Mouse (Mus musculus) heart, embryonic 15.5 days (tissue): Measurements from ENCODE around the gene Rpl28. TPM values are rescaled to one million over a fixed set of nuclear protein-coding genes. Genes with fewer than 3 reads are reported as not detected.
A peak's percentile ranks its signal among the peaks of the same experiment; 100 is the strongest.
"Not testable (repeated sequence)": the region's sequence is repeated elsewhere in the genome, so short reads cannot be mapped to it uniquely, and the experiment has no call there.

Experiments used
- ATAC-seq: fragments of 200-750 bp; cut with Nextera tagmentation; replicated peaks from 2 replicates; pipeline ENCODE4 v1.8.0; 2017; ENCODE audit warnings: low read depth, moderate TSS enrichment; ENCODE audit not compliant: insufficient number of reproducible peaks, insufficient read depth, low FRiP score
- H3K27ac ChIP-seq: fragments of 300-500 bp; sonication (generic); 2 replicates; pipeline ENCODE4 v1.5.1; 2015; ENCODE audit warnings: mild to moderate bottlenecking, inconsistent platforms
- H3K27me3 ChIP-seq: fragments of 300-500 bp; sonication (generic); 2 replicates; pipeline ENCODE4 v1.6.1; 2015; ENCODE audit warnings: inconsistent platforms
- H3K36me3 ChIP-seq: fragments of 300-500 bp; sonication (generic); 2 replicates; pipeline ENCODE4 v1.6.1; 2015; ENCODE audit warnings: mild to moderate bottlenecking, inconsistent platforms
- H3K4me1 ChIP-seq: fragments of 300-500 bp; sonication (generic); replicated peaks from 2 replicates; pipeline ENCODE4 v1.6.1; 2015; ENCODE audit warnings: inconsistent platforms
- H3K4me2 ChIP-seq: fragments of 300-500 bp; sonication (generic); 2 replicates; pipeline ENCODE4 v1.6.1; 2015; ENCODE audit warnings: inconsistent platforms, mild to moderate bottlenecking, moderate library complexity
- H3K4me3 ChIP-seq: fragments of 300-500 bp; sonication (generic); 2 replicates; pipeline ENCODE4 v1.5.1; 2015; ENCODE audit warnings: mild to moderate bottlenecking, inconsistent platforms
- H3K9ac ChIP-seq: fragments of 300-500 bp; sonication (generic); 2 replicates; pipeline ENCODE4 v1.6.1; 2015; ENCODE audit warnings: mild to moderate bottlenecking, inconsistent platforms
- H3K9me3 ChIP-seq: fragments of 300-500 bp; sonication (generic); replicated peaks from 2 replicates; pipeline ENCODE4 v1.6.1; 2016; ENCODE audit warnings: inconsistent platforms
- WGBS: fragments of 180-500 bp; shearing (Covaris S2); methylation state at CpG from one replicate; pipeline ENCODE4 v1.1.7; 2015; ENCODE audit warnings: mixed read lengths; 5-methylcytosine and 5-hydroxymethylcytosine counted together
- polyA plus RNA-seq: library from polyadenylated mRNA; unstranded; fragments of >200 nt; fragmentation: Nextera tagmentation; extraction: Ambion mirVana; gene quantifications from 2 replicates; pipeline ENCODE4 v1.2.1, GENCODE M21; 2015

The Rpl28 gene
- polyA plus RNA-seq, 1 experiment from 2014 or later, result 209 TPM

- Histone ChIP-seq H3K4me1 (peaks cover 22% of the 10 kb centered on the region), H3K36me3 (peaks cover 6% of the 10 kb centered on the region), H3K4me2 (peak within 1 kb of the TSS; percentile 94), H3K9me3 (no peaks in the 10 kb centered on the region), H3K4me3 (peak within 1 kb of the TSS; percentile 63), H3K27me3 (no peaks in the 10 kb centered on the region), H3K27ac (peak within 1 kb of the TSS; percentile 57), H3K9ac (peak within 1 kb of the TSS; percentile 78)
- WGBS, result 8% methylated on average over 40 of the region's 40 CpGs
- ATAC-seq, result no peak
Observed at GRCm38 (mm10) chr7:4789436-4789935, 3.2 kb upstream of the Rpl28 start, which contains the start of gene Tmem238. Tmem238 (minus strand) TSS chr7:4789656.

- peak overlapping the region; percentile 72 for H3K4me2 ChIP-seq
- H3K4me1 ChIP-seq, result peaks cover 23% of the 10 kb centered on the region
- peak overlapping the region; percentile 95 for H3K4me3 ChIP-seq
- H3K27me3 ChIP-seq, H3K9me3 ChIP-seq, ATAC-seq: not testable (repeated sequence)
- peaks cover 40% of the 10 kb centered on the region for H3K36me3 ChIP-seq
- under 1% methylated on average over 31 of the region's 31 CpGs for WGBS
- peak overlapping the region; percentile 97 for H3K27ac ChIP-seq
- H3K9ac ChIP-seq, result peak overlapping the region; percentile 95
Observed at GRCm38 (mm10) chr7:4793248-4793647, 574 bp downstream of the Rpl28 start.

DNA sequence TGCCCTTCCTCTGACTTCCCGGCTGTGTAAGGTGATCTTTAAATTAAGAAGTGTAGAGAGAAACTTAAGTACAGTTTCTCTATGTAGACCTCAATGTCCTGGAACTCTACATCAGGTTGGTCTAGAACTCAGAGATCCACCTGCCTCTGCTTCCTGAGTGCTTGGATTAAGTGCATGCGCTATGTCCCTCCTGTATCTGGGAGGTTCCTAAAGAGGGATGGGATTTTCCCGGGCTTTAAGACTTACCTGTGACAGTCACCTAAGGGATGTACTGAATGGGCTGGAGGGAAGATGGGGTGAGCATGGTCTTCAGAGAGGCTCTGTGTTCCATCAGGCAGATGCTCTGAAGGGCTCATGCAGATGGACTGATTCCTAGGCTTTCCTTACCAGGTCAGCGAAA, 1.0 kb downstream of the Rpl28 start:
- ATAC-seq, result no peak
- Histone ChIP-seq H3K4me3 (peak overlapping the region; percentile 95), H3K9me3 (no peaks in the 10 kb centered on the region), H3K9ac (peak overlapping the region; percentile 95), H3K27ac (peak overlapping the region; percentile 97; the same call in 1 of the 2 replicates), H3K4me2 (peak overlapping the region; percentile 72), H3K36me3 (peaks cover 40% of the 10 kb centered on the region), H3K4me1 (peaks cover 19% of the 10 kb centered on the region), H3K27me3 (no peaks in the 10 kb centered on the region)
- WGBS, result 32% methylated on average over 4 of the region's 4 CpGs

GRCm38 (mm10) chr7:4794631-4795168, 2.0 kb downstream of the Rpl28 start:
- peaks cover 40% of the 10 kb centered on the region for H3K36me3 ChIP-seq
- no peaks in the 10 kb centered on the region for H3K9me3 ChIP-seq
- WGBS, result 75% methylated on average over 3 of the region's 3 CpGs
- H3K4me2 ChIP-seq, result no peak overlapping the region
- no peaks in the 10 kb centered on the region for H3K27me3 ChIP-seq
- H3K4me3 ChIP-seq, result peak overlapping the region; percentile 95; the same call in 1 of the 2 replicates
- no peak for ATAC-seq
- no peak overlapping the region for H3K27ac ChIP-seq
- no peak overlapping the region for H3K9ac ChIP-seq
- peaks cover 10% of the 10 kb centered on the region for H3K4me1 ChIP-seq

DNA sequence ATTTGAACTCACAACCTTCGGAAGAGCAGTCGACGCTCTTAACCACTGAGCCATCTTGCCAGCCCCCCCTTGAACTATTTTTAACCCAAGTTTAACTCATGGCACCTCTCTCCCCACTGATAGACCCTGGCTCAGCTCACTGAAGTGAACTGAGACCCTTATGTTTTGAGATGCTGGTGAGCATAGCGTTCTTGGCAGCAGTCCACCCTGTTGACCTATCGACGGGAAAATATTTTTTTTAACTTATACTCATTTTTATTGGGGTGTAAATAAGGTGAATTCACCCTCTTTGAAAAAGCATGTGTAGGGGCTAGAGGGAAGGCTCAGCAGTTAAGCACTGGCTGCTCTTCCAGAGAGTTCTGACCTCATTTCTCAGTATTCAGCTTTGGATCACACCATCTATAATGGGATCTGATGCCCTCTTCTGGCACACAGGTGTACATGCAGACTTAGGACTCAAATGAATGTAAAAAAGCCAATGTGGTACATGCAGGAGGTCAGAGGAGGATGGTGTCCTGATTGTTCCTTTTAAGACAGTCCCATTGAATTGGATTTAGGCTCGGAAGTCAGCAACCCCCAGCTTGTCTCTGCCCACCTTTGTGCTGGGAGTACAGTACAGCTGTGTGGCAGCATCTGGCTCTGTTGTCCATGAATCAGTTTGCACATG, 3.2 kb downstream of the Rpl28 start:
- Histone ChIP-seq H3K4me1 (peaks cover 10% of the 10 kb centered on the region), H3K27ac (no peak overlapping the region), H3K4me3 (no peak overlapping the region), H3K36me3 (peaks cover 40% of the 10 kb centered on the region), H3K9me3 (no peaks in the 10 kb centered on the region), H3K9ac (no peak overlapping the region), H3K4me2 (no peak overlapping the region), H3K27me3 (no peaks in the 10 kb centered on the region)
- ATAC-seq, result no peak
- 68% methylated on average over 7 of the region's 7 CpGs for WGBS

DNA sequence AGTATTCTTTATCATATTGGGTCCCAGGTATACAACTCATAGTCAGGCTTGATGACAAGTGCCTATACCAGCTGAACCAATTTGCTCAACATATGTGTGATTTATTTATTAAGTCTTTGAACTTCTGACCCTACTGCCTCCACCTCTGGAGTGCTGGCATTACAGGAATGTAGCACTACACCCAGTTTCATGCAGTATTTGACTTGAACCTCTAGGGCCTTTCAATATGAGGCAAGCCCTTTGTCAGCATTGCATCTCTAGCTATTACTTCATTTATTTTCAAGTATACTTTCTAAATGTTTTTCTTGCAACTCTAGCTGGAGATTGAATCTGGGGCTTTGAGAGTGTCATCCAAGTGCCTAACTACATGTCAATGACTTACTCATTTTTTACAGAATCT, 9.6 kb downstream of the Rpl28 start:
- ATAC-seq, result no peak
- H3K27me3 ChIP-seq, result no peaks in the 10 kb centered on the region
- no peak overlapping the region for H3K4me2 ChIP-seq
- peaks cover 31% of the 10 kb centered on the region for H3K36me3 ChIP-seq
- H3K4me1 ChIP-seq, result no peaks in the 10 kb centered on the region
- no peak overlapping the region for H3K4me3 ChIP-seq
- H3K9ac ChIP-seq, result no peak overlapping the region
- no peak overlapping the region for H3K27ac ChIP-seq
- no peaks in the 10 kb centered on the region for H3K9me3 ChIP-seq

- Histone ChIP-seq H3K4me3 (no peak overlapping the region), H3K27me3 (no peaks in the 10 kb centered on the region), H3K9ac (no peak overlapping the region), H3K4me1 (peaks cover 23% of the 10 kb centered on the region), H3K9me3 (no peaks in the 10 kb centered on the region), H3K36me3 (peaks cover 51% of the 10 kb centered on the region), H3K27ac (no peak overlapping the region), H3K4me2 (no peak overlapping the region)
- WGBS, result 87% methylated on average over 7 of the region's 7 CpGs
- no peak for ATAC-seq
Observed at GRCm38 (mm10) chr7:4806716-4807115, 14.0 kb downstream of the Rpl28 start.

DNA sequence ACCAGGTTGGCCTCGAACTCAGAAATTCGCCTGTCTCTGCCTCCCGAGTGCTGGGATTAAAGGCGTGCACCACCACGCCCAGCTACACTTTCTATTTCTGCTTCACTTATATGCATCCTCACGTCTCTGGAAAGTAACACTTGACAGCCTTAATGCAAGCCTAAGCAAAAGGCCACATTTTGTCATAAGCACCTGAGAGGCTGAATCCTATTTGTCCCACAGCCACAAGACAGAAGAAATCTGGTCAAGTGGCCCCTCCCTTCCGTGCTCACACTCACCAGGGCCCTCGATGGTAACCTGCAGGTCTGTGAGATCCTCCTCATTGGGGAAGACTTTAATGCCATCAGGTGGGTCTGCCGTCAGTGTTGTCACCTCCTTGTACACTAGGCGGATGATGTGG, 18.5 kb downstream of the Rpl28 start:
- not testable (repeated sequence) for ATAC-seq, H3K9me3 ChIP-seq, H3K27me3 ChIP-seq
- H3K4me2 ChIP-seq, result peak overlapping the region; percentile 78
- 31% methylated on average over 10 of the region's 10 CpGs for WGBS
- H3K9ac ChIP-seq, result peak overlapping the region; percentile 100
- H3K4me3 ChIP-seq, result peak overlapping the region; percentile 99
- H3K4me1 ChIP-seq, result peaks cover 28% of the 10 kb centered on the region
- H3K27ac ChIP-seq, result peak overlapping the region; percentile 95; the same call in 1 of the 2 replicates
- peaks cover 38% of the 10 kb centered on the region for H3K36me3 ChIP-seq

- peak overlapping the region; percentile 100 for H3K9ac ChIP-seq
- H3K36me3 ChIP-seq, result peaks cover 30% of the 10 kb centered on the region
- H3K4me2 ChIP-seq, result peak overlapping the region; percentile 78
- ATAC-seq, result peak; percentile 27
- under 1% methylated on average over 30 of the region's 36 CpGs for WGBS
- H3K27ac ChIP-seq, result peak overlapping the region; percentile 95
- peak overlapping the region; percentile 99 for H3K4me3 ChIP-seq
- H3K4me1 ChIP-seq, result peaks cover 28% of the 10 kb centered on the region
- no peaks in the 10 kb centered on the region for H3K9me3 ChIP-seq
- no peaks in the 10 kb centered on the region for H3K27me3 ChIP-seq
Observed at GRCm38 (mm10) chr7:4811842-4812302, 19.2 kb downstream of the Rpl28 start.

DNA sequence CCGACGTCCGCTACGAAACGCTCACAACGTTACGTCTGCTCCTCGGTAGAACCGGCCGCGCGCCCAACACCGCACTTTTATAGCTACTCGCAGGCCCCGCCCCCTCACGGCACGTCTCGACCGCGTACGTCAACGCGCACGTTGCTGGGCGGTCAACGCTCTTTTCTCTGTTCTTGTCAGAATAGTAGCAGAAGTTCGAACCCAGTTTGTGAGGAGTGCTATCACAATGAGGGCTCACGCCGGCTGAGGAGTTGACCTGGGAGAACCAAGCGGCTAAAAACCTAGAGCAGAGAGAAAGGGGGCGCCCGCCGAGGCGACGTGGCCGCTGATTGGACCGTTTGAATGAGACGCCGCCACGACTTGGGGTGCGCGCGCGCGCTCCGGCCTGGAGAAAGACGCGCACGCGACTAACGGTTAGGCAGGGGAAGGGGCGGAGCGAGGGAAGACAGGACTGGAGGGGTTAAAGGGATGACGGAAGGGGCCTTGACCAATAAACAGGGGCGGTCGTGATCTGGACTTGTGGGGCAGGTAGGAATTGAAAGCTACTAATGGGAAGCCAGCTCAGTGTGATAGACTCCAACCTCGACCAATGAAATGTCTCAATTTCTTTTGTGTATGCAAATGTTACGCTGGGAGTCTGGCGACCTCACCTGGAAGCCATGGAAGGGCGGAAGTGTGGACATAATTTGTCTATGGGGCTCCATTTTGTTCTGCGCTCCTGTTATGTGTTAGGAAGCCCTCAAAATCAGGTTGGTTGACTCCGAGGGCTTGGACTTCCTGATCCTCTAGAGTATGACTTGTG, 19.8 kb downstream of the Rpl28 start, which contains the start of gene Ube2s:
TSS of gene Ube2s (minus strand) at position 288 of the 802 bp plus-strand sequence.
- H3K9ac ChIP-seq, result peak within 1 kb of the TSS; percentile 100
- no peaks in the 10 kb centered on the region for H3K27me3 ChIP-seq
- peak within 1 kb of the TSS; percentile 99 for H3K4me3 ChIP-seq
- H3K4me2 ChIP-seq, result peak within 1 kb of the TSS; percentile 78
- H3K4me1 ChIP-seq, result peaks cover 28% of the 10 kb centered on the region
- H3K36me3 ChIP-seq, result peaks cover 24% of the 10 kb centered on the region
- H3K27ac ChIP-seq, result peak within 1 kb of the TSS; percentile 95
- WGBS, result under 1% methylated on average over 62 of the region's 62 CpGs
- peak; percentile 99 for ATAC-seq
- no peaks in the 10 kb centered on the region for H3K9me3 ChIP-seq
